Mouse (Mus musculus) limb, embryonic 13.5 days (tissue): Measurements from ENCODE around the gene Plcd4. TPM values are rescaled to one million over a fixed set of nuclear protein-coding genes. Genes with fewer than 3 reads are reported as not detected.

Experiments used
- ATAC-seq: fragments of 200-750 bp; cut with Nextera tagmentation; 2 replicates; pipeline ENCODE4 v1.8.0; 2017; ENCODE audit warnings: low read depth, moderate number of reproducible peaks, moderate TSS enrichment; ENCODE audit not compliant: low FRiP score
- H3K27ac ChIP-seq: fragments of 300-500 bp; sonication (generic); 2 replicates; pipeline ENCODE4 v1.5.1; 2015; ENCODE audit warnings: inconsistent platforms, mild to moderate bottlenecking, moderate library complexity
- H3K27me3 ChIP-seq: fragments of 300-500 bp; sonication (generic); 2 replicates; pipeline ENCODE4 v1.6.1; 2015; ENCODE audit warnings: mild to moderate bottlenecking, inconsistent platforms
- H3K36me3 ChIP-seq: fragments of 300-500 bp; sonication (generic); 2 replicates; pipeline ENCODE4 v1.6.1; 2015; ENCODE audit warnings: inconsistent platforms, mild to moderate bottlenecking, moderate library complexity
- H3K4me1 ChIP-seq: fragments of 300-500 bp; sonication (generic); 2 replicates; pipeline ENCODE4 v1.6.1; 2015; ENCODE audit warnings: inconsistent platforms
- H3K4me2 ChIP-seq: fragments of 300-500 bp; sonication (generic); replicated peaks from 2 replicates; pipeline ENCODE4 v1.6.1; 2015; ENCODE audit warnings: inconsistent platforms, mild to moderate bottlenecking, moderate library complexity
- H3K4me3 ChIP-seq: fragments of 300-500 bp; sonication (generic); 2 replicates; pipeline ENCODE4 v1.5.1; 2015; ENCODE audit warnings: moderate library complexity, mild to moderate bottlenecking, inconsistent platforms
- H3K9ac ChIP-seq: fragments of 300-500 bp; sonication (generic); 2 replicates; pipeline ENCODE4 v1.6.1; 2015; ENCODE audit warnings: mild to moderate bottlenecking, inconsistent platforms
- H3K9me3 ChIP-seq: fragments of 300-500 bp; sonication (generic); 2 replicates; pipeline ENCODE4 v1.6.1; 2016; ENCODE audit warnings: inconsistent platforms
- WGBS: fragments of 180-500 bp; shearing (Covaris S2); methylation state at CpG from one replicate; pipeline ENCODE4 v1.1.7; 2015; 5-methylcytosine and 5-hydroxymethylcytosine counted together
- microRNA-seq: library from miRNA; unstranded; fragments of <30 nt; microRNA quantifications from one replicate; pipeline ENCODE4, GENCODE M21; 2016
- polyA plus RNA-seq: library from polyadenylated mRNA; unstranded; fragments of >200 nt; fragmentation: Nextera tagmentation; extraction: Ambion mirVana; gene quantifications from 2 replicates; pipeline ENCODE4 v1.2.1, GENCODE M21; 2015

Gene Plcd4
- polyA plus RNA-seq, 1 experiment from 2014 or later: 1.5 TPM

- peaks cover 13% of the 10 kb centered on the region for H3K4me1 ChIP-seq
- peak within 1 kb of the TSS; percentile 92 for H3K4me3 ChIP-seq
- 8% methylated on average over 25 of the region's 25 CpGs for WGBS
- no peaks in the 10 kb centered on the region for H3K9me3 ChIP-seq
- H3K4me2 ChIP-seq: peak within 1 kb of the TSS; percentile 89
- no peak within 1 kb of the TSS for H3K27ac ChIP-seq
- peak within 1 kb of the TSS; percentile 94 for H3K9ac ChIP-seq
- peak; percentile 90 for ATAC-seq
- peaks cover 46% of the 10 kb centered on the region for H3K36me3 ChIP-seq
- H3K27me3 ChIP-seq: no peaks in the 10 kb centered on the region
Measured at GRCm38 (mm10) chr1:74601267-74601962, 58.7 kb downstream of the Plcd4 start, which contains the start of the genes Rnf25 and Stk36. Rnf25 (minus strand) TSS chr1:74601397. Stk36 (plus strand) TSS chr1:74601445.

Small RNA genes within 50 kb of the gene (microRNA-seq; reads per million reads assigned to microRNA genes)
- gene Gm25035: not detected

Other genes with a start within 250 kb of the Plcd4 start
- 30.6 and 31.7 TPM in 2 replicates for gene Tmbim1, start 237.3 kb upstream of the Plcd4 start, polyA plus RNA-seq
- gene Catip, start 180.8 kb upstream of the Plcd4 start, polyA plus RNA-seq: 1.2 and 1.5 TPM in 2 replicates
- gene Slc11a1, start 167.7 kb upstream of the Plcd4 start, polyA plus RNA-seq: 2.4 and 2.9 TPM in 2 replicates
- 87.5 and 90.9 TPM in 2 replicates for gene Ctdsp1, start 151.4 kb upstream of the Plcd4 start, polyA plus RNA-seq
- 0.17 and 0.20 TPM in 2 replicates for gene Vil1, start 133.5 kb upstream of the Plcd4 start, polyA plus RNA-seq
- gene Cnot9, start 36.8 kb upstream of the Plcd4 start, polyA plus RNA-seq: 69.4 and 70.5 TPM in 2 replicates
- 37.2 and 40.3 TPM in 2 replicates for gene Usp37, start 1.4 kb downstream of the Plcd4 start, polyA plus RNA-seq
- gene Zfp142, start 45.4 kb downstream of the Plcd4 start, polyA plus RNA-seq: 8.1 TPM in 2 replicates
- gene Bcs1l, start 45.4 kb downstream of the Plcd4 start, polyA plus RNA-seq: 16.5 and 16.6 TPM in 2 replicates
- 41.6 and 45.9 TPM in 2 replicates for gene Rnf25, start 58.5 kb downstream of the Plcd4 start, polyA plus RNA-seq
- gene Stk36, start 58.6 kb downstream of the Plcd4 start, polyA plus RNA-seq: 9.6 and 10.9 TPM in 2 replicates
- gene Ttll4, start 118.9 kb downstream of the Plcd4 start, polyA plus RNA-seq: 16.3 and 19.1 TPM in 2 replicates
- 12.7 and 14.1 TPM in 2 replicates for gene Cyp27a1, start 170.7 kb downstream of the Plcd4 start, polyA plus RNA-seq
- 1.9 and 2.1 TPM in 2 replicates for gene Prkag3, start 206.3 kb downstream of the Plcd4 start, polyA plus RNA-seq
- 39.7 and 51.8 TPM in 2 replicates for gene Wnt6, start 229.0 kb downstream of the Plcd4 start, polyA plus RNA-seq
- 3.9 and 4.5 TPM in 2 replicates for gene Wnt10a, start 248.6 kb downstream of the Plcd4 start, polyA plus RNA-seq